Mouse (Mus musculus): Measurements from ENCODE around the gene Dnm2. TPM values are rescaled to one million over a fixed set of nuclear protein-coding genes. Genes with fewer than 3 reads are reported as not detected.

The Dnm2 gene
- 79.7 and 92.2 TPM in 2 replicates for polyA plus RNA-seq (2012; rRNA removed)

DNA sequence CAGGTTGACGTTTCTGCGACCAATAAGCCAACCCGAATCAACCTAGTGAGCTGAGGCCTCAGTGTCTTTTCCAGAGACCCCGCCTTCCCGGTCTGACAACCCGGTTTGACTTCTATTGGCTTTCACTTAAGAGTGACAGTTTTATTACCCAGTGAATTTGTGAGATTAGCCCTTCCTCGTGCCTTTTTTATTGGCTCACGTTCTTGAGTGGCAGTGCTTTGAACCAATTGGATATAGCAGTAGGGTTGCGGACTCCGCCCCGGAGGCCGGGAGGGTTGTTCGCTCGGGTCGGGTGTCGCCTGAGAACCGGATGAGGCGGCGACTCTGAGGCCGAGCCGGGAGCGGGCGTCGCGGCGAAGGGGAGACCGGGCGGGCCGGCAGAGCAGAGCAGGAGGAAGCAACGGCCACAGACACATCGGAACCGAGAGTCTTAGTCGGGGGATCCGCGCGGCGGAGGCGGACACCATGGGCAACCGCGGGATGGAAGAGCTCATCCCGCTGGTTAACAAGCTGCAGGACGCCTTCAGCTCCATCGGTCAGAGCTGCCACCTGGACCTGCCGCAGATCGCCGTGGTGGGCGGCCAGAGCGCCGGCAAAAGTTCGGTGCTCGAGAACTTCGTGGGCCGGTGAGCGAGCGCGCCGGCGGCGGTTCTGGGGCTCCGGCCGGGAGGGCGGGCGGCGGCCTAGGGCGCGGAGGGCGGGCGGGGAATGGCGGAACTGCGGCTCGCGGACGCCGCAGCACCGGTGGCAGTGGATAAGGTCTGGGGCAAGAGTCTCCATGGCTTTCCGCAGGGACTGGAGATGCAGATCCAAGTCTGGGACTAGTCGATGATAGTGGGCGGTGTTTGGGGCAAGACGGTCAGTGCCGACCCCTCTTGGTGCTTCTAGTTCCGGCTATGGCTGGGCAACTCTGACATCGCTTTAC, at the start of gene Dnm2:
Gene Dnm2 (plus strand): TSS at position 278 of the 925 bp plus-strand sequence.
- TF ChIP-seq CTCF (IDR thresholded peaks at IDR 0.05; ENCODE audit: borderline replicate concordance, extremely low read depth, insufficient read depth, insufficient read length) (no peak), POLR2A (IDR thresholded peaks at IDR 0.05; ENCODE audit: borderline replicate concordance, extremely low read depth, insufficient read depth, insufficient read length, poor library complexity, severe bottlenecking) (peak; percentile 48)
- peak; percentile 99 for DNase-seq (ENCODE audit: low read depth)

DNA sequence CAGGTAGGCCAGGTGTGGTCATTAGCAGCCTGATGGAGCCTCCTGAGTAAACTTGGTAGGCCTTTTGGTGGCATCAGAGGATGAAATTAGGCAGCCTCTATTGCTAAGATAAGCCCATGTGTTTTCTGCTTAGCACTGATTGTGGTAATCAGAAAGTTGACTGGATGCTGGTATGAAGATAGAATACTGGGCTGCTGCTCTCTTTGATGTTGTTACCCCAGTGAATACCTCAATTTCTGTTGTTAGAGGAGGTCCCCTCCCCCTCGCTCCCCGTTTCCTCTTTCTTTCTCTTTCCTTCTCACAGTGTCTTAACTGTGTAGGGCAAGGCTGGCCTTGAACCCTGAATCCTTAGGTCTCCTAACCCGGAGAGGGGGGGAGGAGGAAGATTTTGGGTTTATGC, 45.5 kb upstream of the Dnm2 start:
- TF ChIP-seq POLR2A (IDR thresholded peaks at IDR 0.05; ENCODE audit: borderline replicate concordance, extremely low read depth, insufficient read depth, insufficient read length, poor library complexity, severe bottlenecking) = no peak
- TF ChIP-seq CTCF (IDR thresholded peaks at IDR 0.05; ENCODE audit: borderline replicate concordance, extremely low read depth, insufficient read depth, insufficient read length) = no peak

DNA sequence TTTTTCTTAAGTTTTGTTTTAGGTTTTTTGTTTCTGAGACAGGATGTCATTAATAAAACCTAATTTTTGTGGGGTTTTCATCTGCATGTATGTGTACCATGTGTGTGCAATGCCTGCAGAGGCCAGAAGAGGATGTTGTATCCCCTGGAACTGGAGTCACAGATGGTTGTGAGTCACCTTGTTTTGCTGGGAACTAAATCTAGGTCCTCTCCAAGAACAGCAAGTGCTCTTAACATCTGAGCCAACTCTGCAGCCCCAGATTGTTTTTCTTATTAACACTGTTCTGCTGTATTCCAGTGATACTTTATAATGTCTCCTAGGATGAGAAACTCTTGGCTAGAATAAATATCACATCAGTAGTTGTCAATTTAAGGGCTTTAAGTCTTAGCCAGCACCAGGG, 43.8 kb upstream of the Dnm2 start:
- no peak for DNase-seq (ENCODE audit: low read depth)
- TF ChIP-seq CTCF (IDR thresholded peaks at IDR 0.05; ENCODE audit: borderline replicate concordance, extremely low read depth, insufficient read depth, insufficient read length) (no peak), POLR2A (IDR thresholded peaks at IDR 0.05; ENCODE audit: borderline replicate concordance, extremely low read depth, insufficient read depth, insufficient read length, poor library complexity, severe bottlenecking) (no peak)

More for the DNA sequence above, 45.5 kb upstream of the Dnm2 start:
- DNase-seq (ENCODE audit: low read depth) = no peak

DNA sequence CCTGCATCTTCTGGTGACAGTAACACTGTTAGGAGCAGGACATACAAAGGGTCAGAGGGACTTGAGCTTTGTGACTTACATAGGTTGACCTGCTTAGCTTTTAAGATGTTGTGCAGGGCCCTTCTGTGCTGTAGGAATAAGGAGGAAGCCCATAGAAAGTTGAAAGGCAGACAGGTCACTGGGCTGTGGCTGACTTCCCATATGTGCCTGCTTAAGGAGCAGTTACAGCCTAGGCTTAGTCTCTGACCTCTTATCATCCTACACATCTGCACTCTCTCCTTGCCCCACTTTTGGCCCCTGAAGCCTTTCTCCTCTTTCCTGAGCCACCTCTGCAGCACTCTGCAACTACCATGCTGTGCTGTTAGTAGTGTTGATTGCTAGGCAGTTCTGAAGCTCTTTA, 40.7 kb upstream of the Dnm2 start:
- no peak for DNase-seq (ENCODE audit: low read depth)
- TF ChIP-seq CTCF (IDR thresholded peaks at IDR 0.05; ENCODE audit: borderline replicate concordance, extremely low read depth, insufficient read depth, insufficient read length) = no peak
- TF ChIP-seq POLR2A (IDR thresholded peaks at IDR 0.05; ENCODE audit: borderline replicate concordance, extremely low read depth, insufficient read depth, insufficient read length, poor library complexity, severe bottlenecking) = no peak

DNA sequence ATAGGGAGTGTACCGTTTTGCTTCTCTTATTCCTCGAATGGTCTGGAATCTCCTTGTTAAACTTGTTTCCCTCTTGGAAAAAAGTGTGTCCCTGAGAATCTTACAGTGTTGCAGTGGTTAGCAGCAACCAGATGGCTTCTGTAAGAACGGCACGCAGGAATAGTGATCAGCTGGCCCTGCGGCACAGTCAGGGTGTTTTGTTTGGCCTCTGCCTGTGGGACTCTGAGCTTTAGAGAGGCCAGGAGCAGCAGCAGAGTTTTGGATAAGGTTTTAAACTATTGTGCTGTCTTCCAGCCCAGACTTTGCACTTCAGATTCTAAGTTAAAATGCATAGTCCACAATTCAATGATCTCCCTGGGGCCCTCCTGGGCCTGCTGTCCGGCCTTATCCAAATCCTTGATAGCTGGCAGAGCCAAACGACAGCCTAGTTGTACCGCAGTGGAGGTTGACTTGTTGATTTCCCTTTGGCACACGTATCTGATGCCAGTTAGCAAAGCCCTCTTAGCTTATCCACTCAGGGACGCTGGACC, 32.0 kb upstream of the Dnm2 start:
- TF ChIP-seq CTCF (IDR thresholded peaks at IDR 0.05; ENCODE audit: borderline replicate concordance, extremely low read depth, insufficient read depth, insufficient read length) = no peak
- no peak for TF ChIP-seq POLR2A (IDR thresholded peaks at IDR 0.05; ENCODE audit: borderline replicate concordance, extremely low read depth, insufficient read depth, insufficient read length, poor library complexity, severe bottlenecking)
- no peak for DNase-seq (ENCODE audit: low read depth)

DNA sequence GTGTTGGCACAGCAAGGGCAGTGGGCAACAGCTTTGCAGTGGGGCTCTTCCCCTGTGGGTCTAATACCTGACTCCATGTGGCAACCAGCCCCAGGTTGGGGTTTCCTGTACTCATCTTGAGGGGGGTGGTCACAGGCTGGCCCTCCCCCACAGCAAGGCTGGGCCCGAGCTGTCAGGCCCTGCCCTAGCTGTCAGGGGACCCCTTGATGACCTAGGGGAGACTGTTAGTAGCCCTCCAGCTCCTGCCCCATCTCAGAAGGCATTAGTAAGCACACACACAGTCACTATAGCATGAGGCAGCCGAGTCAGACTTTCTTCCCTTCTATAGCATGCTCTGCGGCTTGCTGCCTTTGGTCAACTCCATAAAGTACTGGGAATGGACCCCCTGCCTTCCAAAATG, 29.0 kb upstream of the Dnm2 start:
- no peak for DNase-seq (ENCODE audit: low read depth)
- TF ChIP-seq POLR2A (IDR thresholded peaks at IDR 0.05; ENCODE audit: borderline replicate concordance, extremely low read depth, insufficient read depth, insufficient read length, poor library complexity, severe bottlenecking) = no peak
- no peak for TF ChIP-seq CTCF (IDR thresholded peaks at IDR 0.05; ENCODE audit: borderline replicate concordance, extremely low read depth, insufficient read depth, insufficient read length)

DNA sequence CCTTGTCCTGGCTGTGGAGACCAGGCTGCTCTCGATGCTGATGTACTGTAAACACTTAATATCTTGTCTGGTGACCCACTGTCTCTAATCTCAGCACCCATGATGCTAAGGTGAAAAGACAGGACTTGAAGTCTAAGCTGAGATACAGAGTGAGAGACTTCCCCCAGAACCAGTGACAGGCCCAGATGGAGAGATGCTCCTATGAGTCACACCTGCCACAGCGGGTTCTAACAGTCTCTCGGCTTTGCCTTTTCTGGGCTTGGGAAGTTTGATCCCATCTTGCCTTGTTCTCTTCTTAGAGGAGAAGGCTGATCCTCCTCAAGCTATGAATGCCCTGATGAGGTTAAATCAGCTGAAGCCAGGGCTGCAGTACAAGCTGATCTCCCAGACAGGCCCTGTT, 27.5 kb upstream of the Dnm2 start:
- no peak for DNase-seq (ENCODE audit: low read depth)
- TF ChIP-seq POLR2A (IDR thresholded peaks at IDR 0.05; ENCODE audit: borderline replicate concordance, extremely low read depth, insufficient read depth, insufficient read length, poor library complexity, severe bottlenecking) (no peak), CTCF (IDR thresholded peaks at IDR 0.05; ENCODE audit: borderline replicate concordance, extremely low read depth, insufficient read depth, insufficient read length) (no peak)

DNA sequence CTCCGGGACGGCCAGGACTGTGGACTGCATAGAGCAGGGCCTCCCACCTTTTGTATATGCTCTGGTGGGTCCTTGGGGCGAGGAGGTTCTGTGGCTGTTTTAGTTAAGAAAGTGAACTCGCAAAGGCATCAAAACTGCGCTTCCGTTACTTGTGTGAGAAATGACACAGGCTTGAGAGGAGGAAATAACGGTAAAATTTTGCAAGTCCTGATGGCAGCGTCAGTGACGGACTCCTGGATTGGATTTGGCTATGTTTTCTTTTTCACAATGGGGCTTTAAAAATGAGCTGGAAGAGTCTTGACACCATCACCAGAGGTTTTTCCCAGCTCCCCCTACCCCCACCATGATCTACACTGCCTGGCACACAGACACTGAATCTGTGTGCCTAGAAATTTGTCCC, 23.7 kb upstream of the Dnm2 start:
- DNase-seq (ENCODE audit: low read depth) = no peak
- TF ChIP-seq CTCF (IDR thresholded peaks at IDR 0.05; ENCODE audit: borderline replicate concordance, extremely low read depth, insufficient read depth, insufficient read length) = no peak
- TF ChIP-seq POLR2A (IDR thresholded peaks at IDR 0.05; ENCODE audit: borderline replicate concordance, extremely low read depth, insufficient read depth, insufficient read length, poor library complexity, severe bottlenecking) = no peak

DNA sequence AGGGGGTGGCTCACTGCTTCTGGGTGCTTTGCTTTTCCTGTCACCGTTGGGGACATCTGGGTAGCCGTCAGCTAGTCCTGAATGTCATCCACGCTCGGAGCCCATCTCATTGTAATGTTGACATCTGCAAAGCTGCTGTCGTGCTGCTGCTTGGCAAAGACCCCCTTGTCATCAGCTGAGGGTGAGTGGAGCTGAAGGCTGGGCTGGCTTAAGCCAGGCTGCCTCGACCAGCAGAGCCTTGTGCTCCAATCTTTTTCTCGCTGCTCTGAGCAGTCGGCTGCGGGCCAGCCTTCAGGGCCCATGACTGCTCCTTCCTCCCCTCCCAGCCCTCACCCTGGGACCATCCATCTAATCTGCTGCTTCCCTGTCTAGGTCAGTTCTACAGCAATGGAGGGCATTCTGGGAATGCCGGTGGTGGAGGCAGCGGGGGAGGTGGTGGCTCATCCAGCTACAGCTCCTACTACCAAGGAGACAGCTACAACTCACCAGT, 21.9 kb upstream of the Dnm2 start:
- TF ChIP-seq CTCF (IDR thresholded peaks at IDR 0.05; ENCODE audit: borderline replicate concordance, extremely low read depth, insufficient read depth, insufficient read length) (no peak), POLR2A (IDR thresholded peaks at IDR 0.05; ENCODE audit: borderline replicate concordance, extremely low read depth, insufficient read depth, insufficient read length, poor library complexity, severe bottlenecking) (no peak)
- DNase-seq (ENCODE audit: low read depth) = no peak

DNA sequence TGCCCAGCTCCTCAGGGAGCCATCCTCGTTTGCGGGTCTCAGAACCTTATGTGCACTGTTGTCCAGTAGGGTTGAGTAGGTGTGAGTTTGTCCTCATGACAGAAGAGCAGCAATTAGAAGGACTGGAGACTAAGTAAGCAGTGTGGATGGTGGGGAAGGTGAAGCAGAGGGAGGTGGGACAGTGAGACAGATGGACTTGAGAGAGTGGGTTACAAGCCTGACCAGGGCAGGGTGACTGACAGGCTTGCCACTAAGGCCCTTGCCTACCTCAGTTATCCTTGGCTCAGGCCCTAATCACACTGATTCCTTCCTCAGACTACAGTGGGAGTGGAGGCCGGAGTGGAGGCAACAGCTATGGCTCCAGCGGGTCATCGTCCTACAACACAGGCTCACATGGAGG, 21.0 kb upstream of the Dnm2 start:
- no peak for DNase-seq (ENCODE audit: low read depth)
- no peak for TF ChIP-seq CTCF (IDR thresholded peaks at IDR 0.05; ENCODE audit: borderline replicate concordance, extremely low read depth, insufficient read depth, insufficient read length)

DNA sequence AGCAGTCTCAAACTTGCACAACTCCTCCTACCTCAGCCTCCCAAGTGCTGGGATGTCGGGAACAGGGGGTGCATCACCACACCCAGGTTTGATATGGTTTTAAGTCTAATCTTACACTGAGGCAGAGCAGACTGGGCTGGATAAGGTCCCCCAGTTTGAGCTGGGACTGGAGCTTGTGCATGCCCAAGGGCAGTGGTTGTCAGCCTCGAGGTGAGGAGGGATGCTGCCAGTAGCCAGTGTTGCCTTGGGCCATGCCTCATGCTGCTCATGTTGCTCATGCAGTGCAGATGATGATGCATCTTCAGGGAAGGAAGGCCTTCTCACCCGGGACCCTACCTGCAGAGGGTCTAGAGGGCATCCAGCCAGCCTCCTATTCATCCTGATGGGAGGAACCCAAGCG, 19.2 kb upstream of the Dnm2 start:
- TF ChIP-seq POLR2A (IDR thresholded peaks at IDR 0.05; ENCODE audit: borderline replicate concordance, extremely low read depth, insufficient read depth, insufficient read length, poor library complexity, severe bottlenecking) = no peak
- TF ChIP-seq CTCF (IDR thresholded peaks at IDR 0.05; ENCODE audit: borderline replicate concordance, extremely low read depth, insufficient read depth, insufficient read length) = no peak
- no peak for DNase-seq (ENCODE audit: low read depth)

DNA sequence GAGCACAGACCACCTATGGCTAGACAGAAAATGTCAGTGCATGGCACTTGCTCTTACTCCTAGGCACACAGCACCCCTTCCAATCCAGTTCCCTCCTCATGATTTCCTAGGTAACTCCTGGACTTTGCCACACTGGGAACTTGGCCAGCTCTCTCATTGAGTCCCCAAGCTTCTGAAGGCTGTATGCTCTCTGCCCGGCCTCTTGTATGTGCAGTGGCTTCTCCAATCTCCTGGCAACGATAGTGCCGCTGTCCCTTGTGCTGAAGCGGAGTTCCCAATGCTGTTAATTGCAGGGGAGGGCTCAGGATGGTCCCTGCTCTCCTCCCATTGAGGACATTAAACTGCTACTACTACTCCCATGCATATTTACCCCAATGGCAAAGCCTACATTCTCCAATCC, 16.8 kb upstream of the Dnm2 start:
- TF ChIP-seq POLR2A (IDR thresholded peaks at IDR 0.05; ENCODE audit: borderline replicate concordance, extremely low read depth, insufficient read depth, insufficient read length, poor library complexity, severe bottlenecking) (no peak), CTCF (IDR thresholded peaks at IDR 0.05; ENCODE audit: borderline replicate concordance, extremely low read depth, insufficient read depth, insufficient read length) (no peak)
- peak; percentile 70 for DNase-seq (ENCODE audit: low read depth)

Data from brain, embryonic 14.5 days (tissue).